Mouse (Mus musculus) thymus, adult 2 months (tissue): ENCODE data around the gene Gria3.

Experiments
- CTCF ChIP-seq: fragments of 200-500 bp; IDR thresholded peaks from 2 replicates; pipeline ENCODE4 v1.5.1; 2012; ENCODE audit warnings: mild to moderate bottlenecking, control low read depth, low read length, moderate library complexity, borderline replicate concordance; ENCODE audit not compliant: control insufficient read depth, poor library complexity, insufficient read depth; ENCODE audit errors: extremely low read depth
- POLR2A ChIP-seq: fragments of 200-500 bp; IDR thresholded peaks from 2 replicates; pipeline ENCODE4 v1.6.1; 2012; ENCODE audit warnings: mild to moderate bottlenecking, low read length, control low read depth, moderate library complexity; ENCODE audit not compliant: control insufficient read depth, poor library complexity, insufficient read depth; ENCODE audit errors: extremely low read depth

DNA sequence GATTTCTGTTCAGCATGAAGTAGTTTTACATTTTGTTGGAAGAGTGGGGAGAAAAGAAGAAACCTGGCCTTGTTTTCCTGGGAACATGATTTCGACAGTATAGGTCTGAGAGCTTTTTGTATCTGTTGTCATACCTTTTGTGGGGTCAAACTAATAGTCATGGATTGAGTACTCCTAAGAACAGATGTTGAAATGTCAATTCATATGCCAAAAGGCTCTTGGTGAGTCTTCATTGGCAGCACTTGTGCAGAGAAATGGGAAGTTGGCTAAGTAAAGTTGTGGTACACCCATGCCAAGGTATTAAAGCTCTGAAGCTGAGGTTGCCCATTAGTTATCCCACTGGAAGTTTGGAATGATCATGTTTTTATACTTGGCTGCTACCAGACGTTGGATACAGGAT, 135.2 kb downstream of the Gria3 start:
- no peak for TF ChIP-seq CTCF
- no peak for TF ChIP-seq POLR2A
